Mouse (Mus musculus): ENCODE measurements around the gene Tas1r2.

- TF ChIP-seq CTCF (IDR thresholded peaks at IDR 0.05; ENCODE audit: low read depth, low read length) (no peak), POLR2A (IDR thresholded peaks at IDR 0.05; ENCODE audit: borderline replicate concordance, low read depth, low read length) (no peak)
Observed at GRCm38 (mm10) chr4:139619765-139620164, 33.6 kb upstream of the Tas1r2 start.

All from bone marrow macrophage, adult 2 months (primary cell).